Mouse (Mus musculus) thymus, postnatal 10 days (tissue): Measurements from ENCODE around the gene Pigq.
A peak's percentile ranks its signal among the peaks of the same experiment; 100 is the strongest.

Experiments used
- DNase-seq, 2 experiments: peaks; one replicate each; pipeline ENCODE4 v3.0.0; 2021; ENCODE audit warnings: low spot score in 2 of 2

Pigq gene

DNA sequence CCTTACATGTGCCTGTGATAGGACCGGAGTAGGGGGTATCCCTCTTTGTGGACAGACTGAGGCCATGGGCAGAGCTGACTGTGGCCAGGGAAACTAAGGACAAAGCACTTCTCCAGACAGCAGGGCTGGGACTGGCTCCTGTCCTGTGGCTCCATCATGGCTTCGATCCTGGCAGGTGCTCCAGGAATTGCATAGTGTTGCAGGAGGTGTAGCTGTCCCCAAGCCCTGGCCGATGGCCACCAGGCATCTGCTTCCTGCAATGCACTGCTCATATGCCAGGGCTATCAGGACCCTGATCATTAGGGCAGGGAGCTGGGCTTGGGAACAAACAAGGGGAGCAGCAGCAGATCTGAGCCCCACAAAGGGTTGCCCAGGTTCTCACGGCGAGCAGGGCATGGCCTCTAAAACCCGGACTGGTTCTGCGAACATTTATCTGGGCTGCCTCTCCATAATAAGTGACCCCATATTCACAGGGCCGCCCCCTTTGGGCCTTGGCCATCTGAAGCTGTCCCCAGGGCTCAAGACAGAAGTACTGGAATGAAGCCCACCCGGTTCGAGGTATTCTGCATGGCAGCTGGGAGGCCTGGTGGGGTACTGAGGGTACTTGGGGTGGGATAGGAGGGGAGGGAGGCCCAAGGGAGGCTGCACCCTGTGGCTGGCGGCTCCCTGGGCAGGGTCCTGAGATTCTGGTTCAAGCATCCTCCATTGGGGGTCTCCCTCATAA lies 14.2 kb upstream of the Pigq start:
- DNase-seq = no peak

DNA sequence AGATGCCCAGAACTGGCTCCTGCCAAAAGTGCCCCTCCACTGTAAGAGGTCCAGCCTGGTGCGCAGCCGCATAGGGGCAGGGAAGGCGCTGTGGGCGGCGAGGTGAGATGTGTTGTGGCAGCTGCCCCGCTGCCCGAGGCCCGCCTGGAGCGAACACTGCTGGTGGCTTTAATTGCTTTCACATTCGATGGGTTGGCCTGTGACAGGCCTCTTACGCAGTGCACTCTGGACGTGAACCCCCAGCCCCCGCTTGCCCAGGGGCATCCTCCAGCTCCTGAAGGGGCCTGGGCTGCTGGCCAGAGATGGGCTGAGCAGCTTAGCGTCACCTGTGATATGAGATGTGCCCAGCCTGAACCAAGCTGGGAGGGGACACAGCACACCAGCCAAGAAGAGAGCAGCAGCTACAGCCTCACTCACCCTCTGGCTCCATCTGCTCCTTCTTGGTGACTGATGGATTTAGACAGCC lies 12.9 kb upstream of the Pigq start:
- no peak for DNase-seq

DNA sequence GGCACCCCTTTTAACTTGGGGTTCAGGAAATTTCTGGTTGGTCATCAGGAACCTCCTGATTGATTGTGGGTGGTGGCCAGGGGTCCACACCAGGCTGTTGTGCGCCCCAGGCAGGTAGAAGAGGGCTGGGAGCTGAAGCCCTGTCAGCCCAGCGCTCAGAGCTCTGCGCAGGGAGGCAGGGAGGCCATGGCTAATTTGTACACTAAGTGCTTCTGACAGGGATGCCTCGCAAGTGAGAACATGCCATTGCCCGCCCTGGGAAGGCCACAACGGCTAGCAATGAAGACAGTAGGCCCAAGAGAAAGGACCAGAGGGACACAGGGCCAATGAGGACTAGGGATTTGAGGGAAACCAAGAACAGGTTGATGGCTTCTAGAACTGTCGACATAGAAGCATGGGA lies 11.9 kb upstream of the Pigq start:
- no peak for DNase-seq

DNA sequence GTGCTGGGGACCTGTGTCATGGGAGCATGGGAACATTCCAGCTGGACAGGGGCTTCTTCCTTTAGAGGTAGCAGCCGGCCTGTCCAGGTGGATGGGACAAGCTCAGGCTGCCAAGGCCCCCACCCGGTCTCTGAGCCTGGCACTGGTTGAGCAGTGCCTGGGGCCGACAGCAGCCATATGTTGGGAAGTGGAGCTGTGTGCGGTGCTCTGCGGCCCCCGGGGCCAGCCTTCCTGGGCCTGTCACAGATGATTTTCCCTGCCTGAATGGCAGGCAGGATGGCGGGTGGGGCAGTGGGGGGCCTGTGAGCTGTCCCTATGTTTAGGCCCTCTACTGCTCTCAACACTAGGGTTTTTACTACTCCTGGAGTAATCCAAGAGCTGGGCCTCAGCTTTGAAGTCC lies 11.5 kb upstream of the Pigq start:
- no peak for DNase-seq

GRCm38 (mm10) chr17:25955736-25956135 lies 11.0 kb upstream of the Pigq start:
- DNase-seq = no peak

DNA sequence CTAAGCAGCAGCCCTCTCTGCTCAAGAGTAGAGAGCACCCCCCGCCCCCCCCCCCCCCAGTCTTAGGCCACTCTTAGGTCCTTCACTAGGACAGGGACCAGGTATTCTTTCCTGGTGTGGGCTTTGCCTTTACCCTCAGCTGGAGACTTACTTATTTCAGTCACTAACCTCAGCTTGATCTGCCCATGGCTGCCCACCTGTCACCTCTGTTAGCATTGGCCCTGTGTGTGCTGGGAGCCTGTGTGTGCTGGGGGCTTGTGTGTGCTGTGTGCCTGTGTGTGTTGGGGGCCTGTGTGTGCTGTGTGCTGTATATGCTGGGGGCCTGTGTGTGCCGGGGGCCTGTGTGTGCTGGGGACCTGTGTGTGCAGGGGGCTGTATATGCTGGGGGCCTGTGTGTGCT lies 9.9 kb upstream of the Pigq start:
- DNase-seq = no peak

- DNase-seq = no peak
Observed at GRCm38 (mm10) chr17:25953161-25953560, 8.4 kb upstream of the Pigq start.

DNA sequence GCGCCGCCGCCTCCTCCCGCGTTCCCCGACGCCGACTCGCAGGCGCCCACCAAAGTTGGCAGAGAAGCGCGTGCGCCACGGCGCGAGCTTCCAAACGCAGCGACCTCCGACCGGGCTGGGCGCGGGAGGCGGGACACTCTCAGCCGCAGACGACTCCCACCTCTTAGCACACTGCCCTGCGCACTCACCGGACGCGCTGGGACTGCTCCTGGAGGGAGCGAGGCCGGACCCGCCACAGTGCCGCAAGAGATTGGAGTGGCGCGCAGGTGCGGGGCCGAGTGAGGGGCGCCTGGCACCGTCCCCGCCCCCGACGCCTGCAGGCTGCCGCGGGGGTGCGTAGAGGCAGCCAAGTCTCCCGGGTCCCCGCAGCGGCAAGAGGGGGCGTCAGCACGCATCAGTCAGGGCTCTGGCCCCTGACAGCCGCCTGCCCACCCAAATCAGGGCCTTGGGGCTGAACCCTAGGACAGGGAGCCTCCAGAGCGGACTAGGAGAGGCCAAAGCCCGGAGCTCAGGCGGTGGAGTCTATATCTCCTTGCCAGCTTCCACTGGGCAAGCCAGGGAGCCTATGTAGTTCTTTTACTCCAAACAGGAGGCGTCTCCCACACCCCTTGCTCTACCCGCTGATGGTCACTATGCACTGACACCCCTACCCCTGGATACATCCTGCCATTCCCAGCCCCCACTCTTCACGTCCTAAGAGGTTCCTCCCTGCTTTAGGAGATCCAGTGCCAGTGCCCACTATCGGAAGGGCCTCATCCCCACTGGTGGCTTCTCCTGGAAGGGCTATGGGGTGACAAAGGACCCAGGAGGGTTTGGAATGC lies 7.3 kb upstream of the Pigq start, which contains the start of gene A930017K11Rik:
Gene A930017K11Rik, minus strand, starts transcription at position 763 of the 821 bp plus-strand sequence.
- DNase-seq = no peak

DNA sequence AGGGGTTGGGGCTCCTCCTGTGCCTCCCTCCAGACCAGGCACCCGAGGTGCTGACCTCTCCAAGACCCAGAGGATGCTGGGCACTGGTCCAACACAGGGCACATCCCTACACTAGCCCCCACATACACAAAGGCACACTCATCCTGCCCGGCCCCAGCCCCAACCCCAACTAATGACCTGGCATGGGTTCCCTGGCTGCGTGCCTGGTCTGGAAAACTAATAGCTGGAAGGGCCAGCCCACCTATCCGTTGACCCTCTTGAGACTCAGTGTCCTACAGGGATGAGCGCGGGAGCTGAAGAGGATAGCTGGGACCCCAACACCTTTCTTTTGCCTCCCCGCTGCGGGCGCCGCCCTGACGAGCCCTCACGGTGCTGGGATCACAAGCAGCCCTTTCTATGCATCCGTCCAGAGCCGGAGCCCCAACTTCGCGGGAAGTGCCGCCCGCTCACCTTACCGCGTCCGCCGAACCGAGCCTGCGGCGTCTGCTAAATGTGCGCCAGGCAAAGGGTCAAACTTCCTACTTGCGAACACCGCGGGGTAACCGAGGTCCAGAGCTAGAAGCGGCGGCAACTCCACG lies 6.6 kb upstream of the Pigq start:
- DNase-seq = no peak

GRCm38 (mm10) chr17:25950706-25951105 lies 6.0 kb upstream of the Pigq start:
- DNase-seq = no peak

DNA sequence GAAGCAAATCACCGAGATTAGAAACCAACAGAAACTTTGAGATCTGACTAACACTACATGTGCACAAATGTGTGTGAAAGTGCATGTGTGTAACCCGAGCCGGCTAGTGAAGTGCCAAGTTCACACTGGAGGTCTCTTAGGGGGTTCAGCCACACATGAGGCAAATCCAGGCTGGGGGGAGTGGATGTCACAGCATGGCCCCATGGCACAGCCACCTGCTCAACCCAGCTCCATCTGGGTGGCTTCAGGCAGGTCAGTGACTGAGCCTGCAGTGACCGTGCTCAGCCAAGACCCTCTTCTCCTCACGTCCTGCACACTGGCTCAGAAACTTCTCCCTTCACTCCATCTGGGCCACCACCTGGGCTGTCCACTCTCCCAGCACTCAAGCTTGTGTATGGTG lies 5.2 kb upstream of the Pigq start:
- no peak for DNase-seq

GRCm38 (mm10) chr17:25948051-25948450 lies 3.3 kb upstream of the Pigq start:
- DNase-seq = no peak

DNA sequence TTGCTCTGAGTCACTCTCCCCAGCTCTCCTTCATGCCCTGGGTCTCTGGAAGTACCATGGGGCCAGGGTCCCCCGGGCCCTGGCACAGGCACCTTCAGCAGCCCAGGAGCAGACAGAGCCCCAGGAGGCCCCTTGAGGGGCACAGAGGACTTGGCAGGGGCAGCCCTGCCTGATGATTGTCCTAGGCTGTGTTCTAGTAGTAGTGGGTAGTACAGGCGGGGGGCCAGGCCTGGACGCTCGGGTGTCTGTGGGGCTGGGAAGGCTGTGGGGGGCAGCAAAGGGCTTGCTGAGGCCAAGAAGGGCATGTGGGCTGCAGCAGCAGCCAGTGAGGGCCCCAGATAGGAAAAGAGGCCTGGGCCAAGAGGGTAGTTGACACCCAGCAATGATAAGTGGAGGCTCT lies 2.8 kb upstream of the Pigq start:
- DNase-seq = no peak

DNA sequence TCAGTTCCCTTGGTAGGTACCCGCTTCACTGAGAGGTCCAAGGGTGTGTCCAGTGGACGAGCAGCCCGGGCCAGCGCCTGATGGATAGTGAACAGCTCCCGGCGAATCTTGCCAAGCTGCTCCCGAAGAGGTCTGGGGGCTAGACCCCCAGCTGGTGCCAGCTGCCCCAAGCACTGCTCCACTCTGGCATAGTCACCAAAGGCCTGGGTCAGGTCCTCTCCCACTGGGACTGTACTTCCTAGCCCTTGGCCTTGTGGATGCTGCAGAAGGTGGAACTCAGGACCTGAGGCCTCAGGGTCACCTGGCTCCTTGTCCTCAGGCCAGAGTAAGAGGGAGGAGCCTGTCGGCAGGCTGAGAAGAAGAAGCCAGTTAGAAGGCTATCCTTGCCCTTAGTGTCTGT lies 2.2 kb upstream of the Pigq start:
- DNase-seq = no peak

- DNase-seq = no peak
Observed at GRCm38 (mm10) chr17:25946349-25946748, 1.6 kb upstream of the Pigq start.

GRCm38 (mm10) chr17:25945517-25946155 lies 900 bp upstream of the Pigq start:
- no peak for DNase-seq

DNA sequence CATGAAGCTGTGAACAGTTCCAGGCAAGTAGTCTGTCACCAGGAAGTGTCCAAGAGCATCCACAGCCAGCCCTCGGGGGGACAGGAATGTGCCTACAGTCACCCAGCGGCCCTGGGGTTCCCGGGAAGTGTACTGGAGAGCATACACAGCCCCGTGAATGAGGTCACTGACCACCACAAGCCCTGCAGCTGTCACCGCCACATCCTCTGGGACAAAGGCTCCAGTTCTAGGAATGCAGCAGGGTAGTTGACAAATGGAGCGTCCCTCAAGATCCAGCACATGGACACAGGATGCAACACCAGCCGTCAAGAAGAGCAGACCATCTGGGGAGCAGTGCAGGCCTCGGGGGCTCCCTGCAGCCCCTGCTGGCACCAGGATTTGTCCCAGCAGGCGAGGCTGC lies 967 bp downstream of the Pigq start:
- DNase-seq = no peak

GRCm38 (mm10) chr17:25943221-25943620 lies 1.5 kb downstream of the Pigq start:
- no peak for DNase-seq

- no peak for DNase-seq
Observed at GRCm38 (mm10) chr17:25942597-25943151, 2.1 kb downstream of the Pigq start.

- peak; percentile 43 to 72 for DNase-seq
Observed at GRCm38 (mm10) chr17:25941511-25942241, 3.1 kb downstream of the Pigq start.

GRCm38 (mm10) chr17:25934526-25934925 lies 10.2 kb downstream of the Pigq start:
- no peak for DNase-seq
